Comparison of ENCODE assay signal across 8 mouse cellular contexts in the genomic region with DNA sequence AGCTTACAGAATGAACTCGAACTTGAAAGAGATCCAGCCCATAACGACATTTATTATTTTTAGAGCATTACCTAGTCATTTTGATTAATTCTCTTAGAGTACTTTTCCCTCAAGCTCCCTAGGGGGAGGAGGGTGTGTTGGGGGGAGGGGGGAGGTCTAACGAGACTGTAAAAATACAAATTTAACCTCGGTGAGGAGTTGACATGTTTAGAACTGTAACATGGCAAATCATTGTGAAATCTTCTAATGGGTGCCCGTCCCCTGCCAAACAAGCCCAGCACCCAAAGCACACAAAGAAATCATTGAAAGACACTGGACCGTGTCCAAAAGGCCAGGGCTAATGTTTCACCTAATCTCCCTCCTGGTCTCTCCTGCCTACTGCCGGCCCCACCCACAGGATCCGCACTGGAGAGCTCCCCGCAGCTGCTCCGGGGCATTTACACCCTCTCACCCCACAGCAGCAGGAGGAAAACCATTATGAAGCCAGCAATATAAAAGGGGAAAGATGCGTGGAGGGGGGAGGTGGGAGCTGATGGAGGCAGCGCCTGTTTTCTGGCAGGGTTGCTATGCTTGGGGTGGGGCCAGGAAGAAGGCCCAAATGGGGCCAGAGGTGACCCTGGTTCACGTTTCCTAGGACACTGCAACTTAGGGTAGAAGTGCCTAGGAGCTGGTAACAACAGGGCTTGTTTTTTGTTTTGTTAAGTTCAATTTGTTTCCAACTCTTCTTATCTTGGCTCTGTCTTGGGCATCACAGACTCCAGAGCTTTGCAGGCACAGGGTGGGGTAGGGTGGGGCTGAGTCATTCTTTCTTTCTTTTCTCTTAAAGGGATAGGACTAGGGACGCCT.
DNase-seq lines count a peak whose midpoint lies in the region; ATAC-seq lines count a peak whose summit lies in the region.

No protein-coding gene starts in this region.

- peaks cover 15% of the 10 kb centered on the region for H3K4me1 ChIP-seq in forebrain, embryonic 13.5 days
- H3K4me1 ChIP-seq in hindbrain, embryonic 10.5 days (replicated peaks): peaks cover 30% of the 10 kb centered on the region
- peaks cover 53% of the 10 kb centered on the region for H3K4me1 ChIP-seq in limb, embryonic 13.5 days
- H3K4me1 ChIP-seq in midbrain, embryonic 13.5 days (replicated peaks): peaks cover 11% of the 10 kb centered on the region

- H3K9me3 ChIP-seq in forebrain, embryonic 13.5 days (replicated peaks): no peaks in the 10 kb centered on the region
- H3K9me3 ChIP-seq in hindbrain, embryonic 10.5 days: 0 out of 2 replicates have a peak, but pooled peaks cover 3% of the 10 kb centered on the region
- no peaks in the 10 kb centered on the region for H3K9me3 ChIP-seq in limb, embryonic 13.5 days
- H3K9me3 ChIP-seq in midbrain, embryonic 13.5 days: no peaks in the 10 kb centered on the region

- 7% methylated on average over 13 of the region's 14 CpGs for WGBS in forebrain, embryonic 13.5 days
- WGBS in hindbrain, embryonic 10.5 days: 17% methylated on average over 14 of the region's 14 CpGs
- WGBS in limb, embryonic 13.5 days: 3% methylated on average over 14 of the region's 14 CpGs
- 8% methylated on average over 14 of the region's 14 CpGs for WGBS in midbrain, embryonic 13.5 days

- peak overlapping the region; percentile 15; the same call in 1 of the 2 replicates for H3K27ac ChIP-seq in forebrain, embryonic 13.5 days
- H3K27ac ChIP-seq in hindbrain, embryonic 10.5 days: peak overlapping the region; percentile 87
- H3K27ac ChIP-seq in limb, embryonic 13.5 days: peak overlapping the region; percentile 61
- peak overlapping the region; percentile 42; the same call in 1 of the 2 replicates for H3K27ac ChIP-seq in midbrain, embryonic 13.5 days

- H3K27me3 ChIP-seq in forebrain, embryonic 13.5 days: no peaks in the 10 kb centered on the region
- H3K27me3 ChIP-seq in hindbrain, embryonic 10.5 days (ENCODE audit: insufficient read depth, poor library complexity, severe bottlenecking): no peaks in the 10 kb centered on the region
- H3K27me3 ChIP-seq in limb, embryonic 13.5 days: no peaks in the 10 kb centered on the region
- H3K27me3 ChIP-seq in midbrain, embryonic 13.5 days: no peaks in the 10 kb centered on the region

- peak; percentile 88 for ATAC-seq in forebrain, embryonic 13.5 days
- ATAC-seq in limb, embryonic 13.5 days (ENCODE audit: low FRiP score, low read depth): peak; percentile 49
- ATAC-seq in midbrain, embryonic 13.5 days: peak; percentile 79

- peak overlapping the region; percentile 40 for H3K4me2 ChIP-seq in forebrain, embryonic 13.5 days
- peak overlapping the region; percentile 49 for H3K4me2 ChIP-seq in limb, embryonic 13.5 days (replicated peaks)
- peak overlapping the region; percentile 39 for H3K4me2 ChIP-seq in midbrain, embryonic 13.5 days (replicated peaks)

- H3K9ac ChIP-seq in forebrain, embryonic 13.5 days: no peak overlapping the region
- no peak overlapping the region for H3K9ac ChIP-seq in limb, embryonic 13.5 days
- H3K9ac ChIP-seq in midbrain, embryonic 13.5 days (replicated peaks): peak overlapping the region; percentile 37

- no peaks in the 10 kb centered on the region for H3K36me3 ChIP-seq in forebrain, embryonic 13.5 days (ENCODE audit: poor library complexity, severe bottlenecking)
- no peaks in the 10 kb centered on the region for H3K36me3 ChIP-seq in hindbrain, embryonic 10.5 days
- H3K36me3 ChIP-seq in limb, embryonic 13.5 days: no peaks in the 10 kb centered on the region
- no peaks in the 10 kb centered on the region for H3K36me3 ChIP-seq in midbrain, embryonic 13.5 days

- peak; percentile 85 for DNase-seq in ES-CJ7 (ENCODE audit: low read depth, low spot score)
- peak; percentile 58 for DNase-seq in adrenal gland, adult 8-10 months
- DNase-seq in hindbrain, embryonic 10.5 days (ENCODE audit: low spot score): peak; percentile 33
- no peak for DNase-seq in right cerebral cortex, adult 2 months (ENCODE audit: low spot score in 2 of 2)
- no peak for DNase-seq in layer of hippocampus, postnatal 14 days (ENCODE audit: low spot score in 2 of 2)

- peak overlapping the region; percentile 11; the same call in 1 of the 2 replicates for H3K4me3 ChIP-seq in forebrain, embryonic 13.5 days
- peak overlapping the region; percentile 36 for H3K4me3 ChIP-seq in hindbrain, embryonic 10.5 days
- H3K4me3 ChIP-seq in limb, embryonic 13.5 days: no peak overlapping the region
- no peak overlapping the region for H3K4me3 ChIP-seq in midbrain, embryonic 13.5 days (replicated peaks)

Comparison
In these comparisons a context has a peak if more than half of its experiments do, and no peak if none do; other contexts are left out.
1. DNase-seq: peak in ES-CJ7 (single experiment), adrenal gland, adult 8-10 months (single experiment) and hindbrain, embryonic 10.5 days (single experiment); none in right cerebral cortex, adult 2 months (0 of 2) and layer of hippocampus, postnatal 14 days (0 of 2).
2. H3K27ac ChIP-seq: peak in every context shown above with its lines; median percentile 87 in hindbrain, embryonic 10.5 days; 61 in limb, embryonic 13.5 days; 42 in midbrain, embryonic 13.5 days; 15 in forebrain, embryonic 13.5 days.
3. H3K4me3 ChIP-seq: peak in forebrain, embryonic 13.5 days (single experiment) and hindbrain, embryonic 10.5 days (single experiment); none in limb, embryonic 13.5 days (single experiment) and midbrain, embryonic 13.5 days (single experiment).
4. Peak in every context shown above with its lines, with median percentiles within 50 percentile points of each other: ATAC-seq and H3K4me2 ChIP-seq.